Mouse (Mus musculus): ENCODE measurements around the gene Zfp987. TPM values are rescaled to one million over a fixed set of nuclear protein-coding genes. Genes with fewer than 3 reads are reported as not detected.
"Not testable (repeated sequence)": the region's sequence is repeated elsewhere in the genome, so short reads cannot be mapped to it uniquely, and the experiment has no call there.

Gene Zfp987
- polyA plus RNA-seq (2014; fragmentation: Nextera tagmentation; extraction: Ambion mirVana), result not detected in 2 replicates

GRCm38 (mm10) chr4:146096998-146097397 lies at the start of gene Zfp987:
Gene Zfp987, plus strand, starts transcription at chr4:146097298.
- 80% methylated on average over 1 of the region's 3 CpGs for WGBS
- not testable (repeated sequence) for H3K27ac ChIP-seq (replicated peaks in 1 of 2; ENCODE audit: control insufficient read depth in 1 of 2, insufficient read depth in 1 of 2, low read depth in 2 of 2, low read length in 2 of 2); H3K4me3 ChIP-seq (ENCODE audit: control insufficient read depth in 1 of 2, insufficient read depth in 1 of 2, low read depth in 1 of 2, low read length in 2 of 2); H3K27me3 ChIP-seq (ENCODE audit: control insufficient read depth, insufficient read depth, low read length); ATAC-seq (ENCODE audit: insufficient number of reproducible peaks, insufficient read depth, low FRiP score, low read depth); H3K4me1 ChIP-seq (ENCODE audit: control insufficient read depth in 2 of 2, insufficient read depth in 2 of 2, low read length in 2 of 2); H3K4me2 ChIP-seq (ENCODE audit: low read length); H3K9me3 ChIP-seq (ENCODE audit: control insufficient read depth, low read length); H3K9ac ChIP-seq (ENCODE audit: low read length); H3K36me3 ChIP-seq (ENCODE audit: control insufficient read depth, insufficient read depth, low read length)

- not testable (repeated sequence) for ATAC-seq (ENCODE audit: insufficient number of reproducible peaks, insufficient read depth, low FRiP score, low read depth); H3K27me3 ChIP-seq (ENCODE audit: control insufficient read depth, insufficient read depth, low read length); H3K27ac ChIP-seq (replicated peaks in 1 of 2; ENCODE audit: control insufficient read depth in 1 of 2, insufficient read depth in 1 of 2, low read depth in 2 of 2, low read length in 2 of 2); H3K4me2 ChIP-seq (ENCODE audit: low read length); H3K36me3 ChIP-seq (ENCODE audit: control insufficient read depth, insufficient read depth, low read length); H3K4me3 ChIP-seq (ENCODE audit: control insufficient read depth in 1 of 2, insufficient read depth in 1 of 2, low read depth in 1 of 2, low read length in 2 of 2); H3K4me1 ChIP-seq (ENCODE audit: control insufficient read depth in 2 of 2, insufficient read depth in 2 of 2, low read length in 2 of 2); H3K9ac ChIP-seq (ENCODE audit: low read length)
- peaks cover 27% of the 10 kb centered on the region for H3K9me3 ChIP-seq (ENCODE audit: control insufficient read depth, low read length)
- WGBS, result 71% methylated on average over 1 of the region's 1 CpGs
These were observed 44.6 kb upstream of the Zfp987 start for GRCm38 (mm10) chr4:146052536-146052935.

- not testable (repeated sequence) for H3K36me3 ChIP-seq (ENCODE audit: control insufficient read depth, insufficient read depth, low read length); H3K4me1 ChIP-seq (ENCODE audit: control insufficient read depth in 2 of 2, insufficient read depth in 2 of 2, low read length in 2 of 2); H3K27me3 ChIP-seq (ENCODE audit: control insufficient read depth, insufficient read depth, low read length); H3K4me3 ChIP-seq (ENCODE audit: control insufficient read depth in 1 of 2, insufficient read depth in 1 of 2, low read depth in 1 of 2, low read length in 2 of 2); H3K27ac ChIP-seq (replicated peaks in 1 of 2; ENCODE audit: control insufficient read depth in 1 of 2, insufficient read depth in 1 of 2, low read depth in 2 of 2, low read length in 2 of 2); H3K9ac ChIP-seq (ENCODE audit: low read length); ATAC-seq (ENCODE audit: insufficient number of reproducible peaks, insufficient read depth, low FRiP score, low read depth); H3K4me2 ChIP-seq (ENCODE audit: low read length)
- peaks cover 30% of the 10 kb centered on the region for H3K9me3 ChIP-seq (ENCODE audit: control insufficient read depth, low read length)
- 60% methylated on average over 2 of the region's 2 CpGs for WGBS
These were observed 43.7 kb upstream of the Zfp987 start for GRCm38 (mm10) chr4:146053445-146053844.

- H3K36me3 ChIP-seq (ENCODE audit: control insufficient read depth, insufficient read depth, low read length), result no peaks in the 10 kb centered on the region
- H3K4me3 ChIP-seq (ENCODE audit: control insufficient read depth in 1 of 2, insufficient read depth in 1 of 2, low read depth in 1 of 2, low read length in 2 of 2), result no peak overlapping the region
- H3K9me3 ChIP-seq (ENCODE audit: control insufficient read depth, low read length), result peaks cover 45% of the 10 kb centered on the region
- H3K27ac ChIP-seq (replicated peaks in 1 of 2; ENCODE audit: control insufficient read depth in 1 of 2, insufficient read depth in 1 of 2, low read depth in 2 of 2, low read length in 2 of 2), result no peak overlapping the region
- 59% methylated on average over 2 of the region's 2 CpGs for WGBS
- no peak overlapping the region for H3K9ac ChIP-seq (ENCODE audit: low read length)
- no peaks in the 10 kb centered on the region for H3K27me3 ChIP-seq (ENCODE audit: control insufficient read depth, insufficient read depth, low read length)
- no peaks in the 10 kb centered on the region for H3K4me1 ChIP-seq (ENCODE audit: control insufficient read depth in 2 of 2, insufficient read depth in 2 of 2, low read length in 2 of 2)
- ATAC-seq (ENCODE audit: insufficient number of reproducible peaks, insufficient read depth, low FRiP score, low read depth), result no peak
- no peak overlapping the region for H3K4me2 ChIP-seq (ENCODE audit: low read length)
These were observed 41.8 kb upstream of the Zfp987 start for GRCm38 (mm10) chr4:146055335-146055734.

- not testable (repeated sequence) for H3K4me2 ChIP-seq (ENCODE audit: low read length); H3K36me3 ChIP-seq (ENCODE audit: control insufficient read depth, insufficient read depth, low read length); H3K4me3 ChIP-seq (ENCODE audit: control insufficient read depth in 1 of 2, insufficient read depth in 1 of 2, low read depth in 1 of 2, low read length in 2 of 2); ATAC-seq (ENCODE audit: insufficient number of reproducible peaks, insufficient read depth, low FRiP score, low read depth); H3K27me3 ChIP-seq (ENCODE audit: control insufficient read depth, insufficient read depth, low read length); H3K9ac ChIP-seq (ENCODE audit: low read length); H3K4me1 ChIP-seq (ENCODE audit: control insufficient read depth in 2 of 2, insufficient read depth in 2 of 2, low read length in 2 of 2); H3K27ac ChIP-seq (replicated peaks in 1 of 2; ENCODE audit: control insufficient read depth in 1 of 2, insufficient read depth in 1 of 2, low read depth in 2 of 2, low read length in 2 of 2)
- peaks cover 35% of the 10 kb centered on the region for H3K9me3 ChIP-seq (ENCODE audit: control insufficient read depth, low read length)
- WGBS, result 83% methylated on average over 12 of the region's 12 CpGs
These were observed 38.5 kb upstream of the Zfp987 start for GRCm38 (mm10) chr4:146058646-146059045.

GRCm38 (mm10) chr4:146059078-146059477 lies 38.0 kb upstream of the Zfp987 start:
- not testable (repeated sequence) for H3K4me1 ChIP-seq (ENCODE audit: control insufficient read depth in 2 of 2, insufficient read depth in 2 of 2, low read length in 2 of 2); H3K4me2 ChIP-seq (ENCODE audit: low read length); H3K36me3 ChIP-seq (ENCODE audit: control insufficient read depth, insufficient read depth, low read length); H3K9ac ChIP-seq (ENCODE audit: low read length); H3K27me3 ChIP-seq (ENCODE audit: control insufficient read depth, insufficient read depth, low read length); ATAC-seq (ENCODE audit: insufficient number of reproducible peaks, insufficient read depth, low FRiP score, low read depth); H3K4me3 ChIP-seq (ENCODE audit: control insufficient read depth in 1 of 2, insufficient read depth in 1 of 2, low read depth in 1 of 2, low read length in 2 of 2); H3K27ac ChIP-seq (replicated peaks in 1 of 2; ENCODE audit: control insufficient read depth in 1 of 2, insufficient read depth in 1 of 2, low read depth in 2 of 2, low read length in 2 of 2)
- H3K9me3 ChIP-seq (ENCODE audit: control insufficient read depth, low read length), result peaks cover 32% of the 10 kb centered on the region
- 79% methylated on average over 4 of the region's 4 CpGs for WGBS

- not testable (repeated sequence) for H3K36me3 ChIP-seq (ENCODE audit: control insufficient read depth, insufficient read depth, low read length); ATAC-seq (ENCODE audit: insufficient number of reproducible peaks, insufficient read depth, low FRiP score, low read depth); H3K27ac ChIP-seq (replicated peaks in 1 of 2; ENCODE audit: control insufficient read depth in 1 of 2, insufficient read depth in 1 of 2, low read depth in 2 of 2, low read length in 2 of 2); H3K27me3 ChIP-seq (ENCODE audit: control insufficient read depth, insufficient read depth, low read length); H3K4me1 ChIP-seq (ENCODE audit: control insufficient read depth in 2 of 2, insufficient read depth in 2 of 2, low read length in 2 of 2); H3K4me3 ChIP-seq (ENCODE audit: control insufficient read depth in 1 of 2, insufficient read depth in 1 of 2, low read depth in 1 of 2, low read length in 2 of 2); H3K9ac ChIP-seq (ENCODE audit: low read length); H3K4me2 ChIP-seq (ENCODE audit: low read length)
- WGBS, result 84% methylated on average over 25 of the region's 26 CpGs
- H3K9me3 ChIP-seq (ENCODE audit: control insufficient read depth, low read length), result peaks cover 35% of the 10 kb centered on the region
These were observed 37.0 kb upstream of the Zfp987 start for GRCm38 (mm10) chr4:146059974-146060693.

GRCm38 (mm10) chr4:146061082-146061481 lies 36.0 kb upstream of the Zfp987 start:
- ATAC-seq (ENCODE audit: insufficient number of reproducible peaks, insufficient read depth, low FRiP score, low read depth); H3K4me3 ChIP-seq (ENCODE audit: control insufficient read depth in 1 of 2, insufficient read depth in 1 of 2, low read depth in 1 of 2, low read length in 2 of 2); H3K27me3 ChIP-seq (ENCODE audit: control insufficient read depth, insufficient read depth, low read length); H3K36me3 ChIP-seq (ENCODE audit: control insufficient read depth, insufficient read depth, low read length); H3K4me2 ChIP-seq (ENCODE audit: low read length); H3K27ac ChIP-seq (replicated peaks in 1 of 2; ENCODE audit: control insufficient read depth in 1 of 2, insufficient read depth in 1 of 2, low read depth in 2 of 2, low read length in 2 of 2); H3K4me1 ChIP-seq (ENCODE audit: control insufficient read depth in 2 of 2, insufficient read depth in 2 of 2, low read length in 2 of 2); H3K9ac ChIP-seq (ENCODE audit: low read length): not testable (repeated sequence)
- 86% methylated on average over 11 of the region's 11 CpGs for WGBS
- H3K9me3 ChIP-seq (ENCODE audit: control insufficient read depth, low read length), result peaks cover 29% of the 10 kb centered on the region

Measured in heart, embryonic 14.5 days (tissue).